Mouse (Mus musculus) midbrain, embryonic 11.5 days (tissue): ENCODE data around the gene Tbc1d1. TPM values are rescaled to one million over a fixed set of nuclear protein-coding genes. Genes with fewer than 3 reads are reported as not detected.

Experiments
- ATAC-seq: fragments of 200-750 bp; cut with Nextera tagmentation; 2 replicates; pipeline ENCODE4 v1.8.0; 2017; ENCODE audit warnings: moderate TSS enrichment, moderate library complexity; ENCODE audit not compliant: low FRiP score
- DNase-seq: peaks from one replicate; pipeline ENCODE4 v3.0.0; 2015; ENCODE audit warnings: low spot score; ENCODE audit errors: missing footprints
- H3K27ac ChIP-seq: fragments of 300-500 bp; sonication (generic); 2 replicates; pipeline ENCODE4 v1.5.1; 2014; ENCODE audit warnings: low read depth, low read length
- H3K27me3 ChIP-seq: fragments of 300-500 bp; sonication (generic); 2 replicates; pipeline ENCODE4 v1.6.1; 2014; ENCODE audit warnings: mild to moderate bottlenecking, low read length, moderate library complexity, mixed read lengths; ENCODE audit not compliant: control insufficient read depth, insufficient read depth
- H3K36me3 ChIP-seq: fragments of 300-500 bp; sonication (generic); 2 replicates; pipeline ENCODE4 v1.6.1; 2014; ENCODE audit warnings: mild to moderate bottlenecking, low read length, moderate library complexity, mixed read lengths; ENCODE audit not compliant: control insufficient read depth, insufficient read depth
- H3K4me1 ChIP-seq: fragments of 300-500 bp; sonication (generic); 2 replicates; pipeline ENCODE4 v1.6.1; 2014; ENCODE audit warnings: low read length; ENCODE audit not compliant: control insufficient read depth, insufficient read depth
- H3K4me2 ChIP-seq: fragments of 300-500 bp; sonication (generic); 2 replicates; pipeline ENCODE4 v1.6.1; 2014; ENCODE audit warnings: mild to moderate bottlenecking, moderate library complexity
- H3K4me3 ChIP-seq: fragments of 300-500 bp; sonication (generic); 2 replicates; pipeline ENCODE4 v1.5.1; 2014; ENCODE audit warnings: low read depth, low read length
- H3K9ac ChIP-seq: fragments of 300-500 bp; sonication (generic); 2 replicates; pipeline ENCODE4 v1.6.1; 2014; ENCODE audit warnings: low read length
- H3K9me3 ChIP-seq: fragments of 300-500 bp; sonication (generic); 2 replicates; pipeline ENCODE4 v1.6.1; 2016; ENCODE audit warnings: low read length; ENCODE audit not compliant: control insufficient read depth
- WGBS: fragments of 180-500 bp; shearing (Covaris S2); extraction: QIAGEN DNeasy Blood & Tissue Kit; methylation state at CpG from one replicate; pipeline ENCODE4 v1.1.7; 2014; 5-methylcytosine and 5-hydroxymethylcytosine counted together
- polyA plus RNA-seq: library from polyadenylated mRNA; unstranded; fragments of >200 nt; fragmentation: Nextera tagmentation; extraction: Ambion mirVana; gene quantifications from 2 replicates; pipeline ENCODE4 v1.2.1, GENCODE M21; 2014

Gene Tbc1d1
- polyA plus RNA-seq, 1 experiment from 2014 or later: 21.0 TPM

GRCm38 (mm10) chr5:64218603-64218999 lies 62.5 kb downstream of the Tbc1d1 start:
- Histone ChIP-seq H3K27me3 (no peaks in the 10 kb centered on the region), H3K36me3 (no peaks in the 10 kb centered on the region), H3K4me1 (no peaks in the 10 kb centered on the region), H3K27ac (no peak overlapping the region), H3K9ac (no peak overlapping the region), H3K4me2 (no peak overlapping the region), H3K4me3 (no peak overlapping the region), H3K9me3 (no peaks in the 10 kb centered on the region)
- WGBS: 83% methylated on average over 7 of the region's 7 CpGs
- no peak for ATAC-seq
- DNase-seq: no peak

GRCm38 (mm10) chr5:64220776-64221175 lies 64.7 kb downstream of the Tbc1d1 start:
- DNase-seq (no peak), ATAC-seq (no peak)
- H3K4me1 ChIP-seq: no peaks in the 10 kb centered on the region; the same call in 1 of the 2 replicates
- H3K9me3 ChIP-seq: no peaks in the 10 kb centered on the region
- H3K9ac ChIP-seq: no peak overlapping the region
- H3K4me2 ChIP-seq: no peak overlapping the region
- 92% methylated on average over 4 of the region's 4 CpGs for WGBS
- no peak overlapping the region for H3K27ac ChIP-seq
- no peaks in the 10 kb centered on the region for H3K27me3 ChIP-seq
- no peaks in the 10 kb centered on the region for H3K36me3 ChIP-seq
- H3K4me3 ChIP-seq: no peak overlapping the region

- Histone ChIP-seq H3K4me3 (no peak overlapping the region), H3K4me2 (no peak overlapping the region), H3K9me3 (no peaks in the 10 kb centered on the region), H3K27me3 (no peaks in the 10 kb centered on the region), H3K9ac (no peak overlapping the region), H3K4me1 (peaks cover 3% of the 10 kb centered on the region; the same call in 1 of the 2 replicates), H3K27ac (no peak overlapping the region), H3K36me3 (no peaks in the 10 kb centered on the region)
- no peak for DNase-seq
- ATAC-seq: peak; percentile 57; the same call in 1 of the 2 replicates
- 82% methylated on average over 9 of the region's 9 CpGs for WGBS
Observed at GRCm38 (mm10) chr5:64224735-64225425, 68.8 kb downstream of the Tbc1d1 start.

- H3K36me3 ChIP-seq: no peaks in the 10 kb centered on the region
- 83% methylated on average over 3 of the region's 3 CpGs for WGBS
- H3K4me1 ChIP-seq: peaks cover 4% of the 10 kb centered on the region
- no peak overlapping the region for H3K4me3 ChIP-seq
- no peaks in the 10 kb centered on the region; the same call in 1 of the 2 replicates for H3K27me3 ChIP-seq
- H3K4me2 ChIP-seq: no peak overlapping the region
- H3K9me3 ChIP-seq: no peaks in the 10 kb centered on the region
- ATAC-seq: no peak
- DNase-seq: no peak
- no peak overlapping the region for H3K9ac ChIP-seq
- H3K27ac ChIP-seq: no peak overlapping the region
Observed at GRCm38 (mm10) chr5:64228252-64228651, 72.1 kb downstream of the Tbc1d1 start.

GRCm38 (mm10) chr5:64229336-64229866 lies 73.3 kb downstream of the Tbc1d1 start:
- Histone ChIP-seq H3K9me3 (no peaks in the 10 kb centered on the region), H3K9ac (peak overlapping the region; percentile 72), H3K27me3 (no peaks in the 10 kb centered on the region; the same call in 1 of the 2 replicates), H3K4me1 (peaks cover 4% of the 10 kb centered on the region), H3K4me2 (peak overlapping the region; percentile 91), H3K4me3 (peak overlapping the region; percentile 67), H3K27ac (no peak overlapping the region), H3K36me3 (no peaks in the 10 kb centered on the region)
- ATAC-seq (no peak), DNase-seq (no peak)
- WGBS: 44% methylated on average over 12 of the region's 12 CpGs

- Histone ChIP-seq H3K9me3 (no peaks in the 10 kb centered on the region), H3K36me3 (no peaks in the 10 kb centered on the region), H3K27ac (no peak overlapping the region), H3K9ac (peak overlapping the region; percentile 72), H3K4me2 (peak overlapping the region; percentile 91), H3K27me3 (no peaks in the 10 kb centered on the region; the same call in 1 of the 2 replicates), H3K4me3 (peak overlapping the region; percentile 67), H3K4me1 (peaks cover 4% of the 10 kb centered on the region)
- WGBS: under 1% methylated on average over 38 of the region's 48 CpGs
- ATAC-seq: peak; percentile 97
- DNase-seq: peak; percentile 99
Observed at GRCm38 (mm10) chr5:64230061-64230466, 74.0 kb downstream of the Tbc1d1 start.

GRCm38 (mm10) chr5:64230507-64231041 lies 74.5 kb downstream of the Tbc1d1 start:
- peak; percentile 78 for ATAC-seq

GRCm38 (mm10) chr5:64232872-64233271 lies 76.8 kb downstream of the Tbc1d1 start:
- no peak overlapping the region for H3K4me2 ChIP-seq
- 86% methylated on average over 9 of the region's 9 CpGs for WGBS
- no peak overlapping the region for H3K27ac ChIP-seq
- peaks cover 4% of the 10 kb centered on the region for H3K4me1 ChIP-seq
- DNase-seq (no peak), ATAC-seq (no peak)
- no peaks in the 10 kb centered on the region for H3K36me3 ChIP-seq
- H3K4me3 ChIP-seq: no peak overlapping the region
- no peaks in the 10 kb centered on the region for H3K9me3 ChIP-seq
- H3K9ac ChIP-seq: no peak overlapping the region
- no peaks in the 10 kb centered on the region; the same call in 1 of the 2 replicates for H3K27me3 ChIP-seq

More at GRCm38 (mm10) chr5:64230507-64231041, 74.5 kb downstream of the Tbc1d1 start:
- no peaks in the 10 kb centered on the region; the same call in 1 of the 2 replicates for H3K27me3 ChIP-seq
- no peaks in the 10 kb centered on the region for H3K36me3 ChIP-seq
- peak overlapping the region; percentile 67 for H3K4me3 ChIP-seq
- peaks cover 4% of the 10 kb centered on the region for H3K4me1 ChIP-seq
- peak overlapping the region; percentile 91 for H3K4me2 ChIP-seq
- H3K9ac ChIP-seq: peak overlapping the region; percentile 72
- no peak overlapping the region for H3K27ac ChIP-seq
- peak; percentile 94 for DNase-seq
- H3K9me3 ChIP-seq: no peaks in the 10 kb centered on the region
- 1% methylated on average over 21 of the region's 33 CpGs for WGBS
